Mouse (Mus musculus) heart, postnatal 0 days (tissue): ENCODE results near the gene Car10.

Experiments used
- CTCF ChIP-seq: IDR thresholded peaks from 2 replicates; pipeline ENCODE4 v1.5.1; 2016; ENCODE audit warnings: antibody characterized with exemption, control low read depth, low read depth
- EP300 ChIP-seq: IDR thresholded peaks from 2 replicates; pipeline ENCODE4 v1.6.1; 2016; ENCODE audit warnings: antibody characterized with exemption, low read depth

DNA sequence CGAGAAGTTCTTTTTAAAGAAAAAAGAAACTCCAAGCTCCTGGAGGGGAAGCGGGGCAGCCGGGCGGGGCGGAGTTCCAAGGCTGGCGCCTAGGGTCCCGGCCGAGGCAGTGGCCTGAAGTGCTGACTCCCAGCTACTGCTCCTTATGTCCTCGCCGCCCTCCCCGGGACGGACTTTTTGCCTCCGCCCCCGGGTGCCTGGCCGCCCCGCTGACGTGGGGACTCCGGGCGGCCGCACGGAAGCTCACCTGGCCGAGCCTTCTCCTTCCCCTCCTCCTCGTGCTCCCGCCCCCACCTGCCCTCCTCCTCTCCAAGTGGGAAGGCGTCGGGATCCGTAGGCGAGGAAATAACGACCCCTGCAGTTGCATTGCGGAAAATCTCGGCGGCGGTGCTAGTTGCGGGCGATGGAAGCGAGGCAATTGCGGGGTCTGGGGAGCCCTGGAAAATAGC, 1.1 kb downstream of the Car10 start:
- no peak for TF ChIP-seq CTCF
- TF ChIP-seq EP300, result no peak
